Mouse (Mus musculus) bone marrow macrophage, adult 2 months (primary cell): ENCODE measurements around the gene Mrpl40. TPM values are rescaled to one million over a fixed set of nuclear protein-coding genes. Genes with fewer than 3 reads are reported as not detected.
"Not testable (repeated sequence)": the region's sequence is repeated elsewhere in the genome, so short reads cannot be mapped to it uniquely, and the experiment has no call there.

Source experiments
- H3K27ac ChIP-seq: 2 replicates; pipeline ENCODE4 v1.5.1; 2012; ENCODE audit warnings: low read depth, low read length; ENCODE audit not compliant: insufficient read depth
- H3K4me1 ChIP-seq: 2 replicates; pipeline ENCODE4 v1.6.1; 2012; ENCODE audit warnings: low read length; ENCODE audit not compliant: control insufficient read depth, insufficient read depth
- H3K4me3 ChIP-seq: 2 replicates; pipeline ENCODE4 v1.5.1; 2012; ENCODE audit warnings: mild to moderate bottlenecking, low read length, moderate library complexity; ENCODE audit not compliant: insufficient read depth
- CTCF ChIP-seq: IDR thresholded peaks from 2 replicates; pipeline ENCODE4 v1.5.1; 2012; ENCODE audit warnings: low read depth, mild to moderate bottlenecking, low read length, moderate library complexity
- POLR2A ChIP-seq: IDR thresholded peaks from 2 replicates; pipeline ENCODE4 v1.6.1; 2012; ENCODE audit warnings: mild to moderate bottlenecking, low read depth, low read length, borderline replicate concordance
- polyA plus RNA-seq: library from polyadenylated mRNA; stranded (reverse); fragments of >200 nt; gene quantifications from 2 replicates; pipeline ENCODE4 v1.2.4, GENCODE M21; 2012; ENCODE audit not compliant: missing spikeins, insufficient read depth, insufficient read length

The Mrpl40 gene
- polyA plus RNA-seq, 1 experiment: 50.6 TPM

GRCm38 (mm10) chr16:18876091-18876441 lies 596 bp downstream of the Mrpl40 start:
- Histone ChIP-seq H3K4me3 (peak overlapping the region; percentile 85), H3K4me1 (peaks cover 16% of the 10 kb centered on the region), H3K27ac (peak overlapping the region; percentile 42)
- TF ChIP-seq CTCF (no peak), POLR2A (no peak)

DNA sequence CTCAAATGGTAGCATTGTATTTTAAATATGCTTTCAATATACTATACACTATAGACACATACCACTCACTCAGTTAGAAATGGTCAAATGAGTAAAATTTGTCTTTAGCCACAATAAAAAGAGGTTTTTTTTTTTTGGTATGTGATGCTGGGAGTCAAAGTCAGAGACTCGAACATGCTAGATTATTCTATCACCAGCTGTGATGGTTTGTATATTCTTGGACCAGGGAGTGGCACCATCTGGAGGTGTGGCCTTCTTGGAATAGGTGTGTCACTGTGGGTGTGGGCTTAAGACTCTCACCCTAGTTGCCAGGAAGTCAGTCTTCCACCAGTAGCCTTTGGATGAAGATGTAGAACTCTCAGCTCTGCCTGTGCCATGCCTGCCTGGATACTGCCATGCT lies 6.2 kb downstream of the Mrpl40 start:
- not testable (repeated sequence) for H3K4me1 ChIP-seq, H3K4me3 ChIP-seq, H3K27ac ChIP-seq

GRCm38 (mm10) chr16:18860186-18860585 lies 16.5 kb downstream of the Mrpl40 start:
- TF ChIP-seq CTCF (no peak), POLR2A (no peak)
- H3K4me3 ChIP-seq: no peak overlapping the region
- no peaks in the 10 kb centered on the region for H3K4me1 ChIP-seq
- H3K27ac ChIP-seq: no peak overlapping the region

- Histone ChIP-seq H3K4me1 (no peaks in the 10 kb centered on the region), H3K4me3 (no peak overlapping the region), H3K27ac (no peak overlapping the region)
- no peak for TF ChIP-seq POLR2A
- no peak for TF ChIP-seq CTCF
These were observed 18.1 kb downstream of the Mrpl40 start for GRCm38 (mm10) chr16:18858551-18858950.

GRCm38 (mm10) chr16:18849521-18850190 lies 27.0 kb downstream of the Mrpl40 start:
- H3K4me3 ChIP-seq, H3K4me1 ChIP-seq, H3K27ac ChIP-seq: not testable (repeated sequence)

- H3K27ac ChIP-seq: no peak overlapping the region
- TF ChIP-seq POLR2A: no peak
- TF ChIP-seq CTCF: no peak
- H3K4me3 ChIP-seq: no peak overlapping the region
- no peaks in the 10 kb centered on the region for H3K4me1 ChIP-seq
These were observed 30.3 kb downstream of the Mrpl40 start for GRCm38 (mm10) chr16:18846301-18846820.

DNA sequence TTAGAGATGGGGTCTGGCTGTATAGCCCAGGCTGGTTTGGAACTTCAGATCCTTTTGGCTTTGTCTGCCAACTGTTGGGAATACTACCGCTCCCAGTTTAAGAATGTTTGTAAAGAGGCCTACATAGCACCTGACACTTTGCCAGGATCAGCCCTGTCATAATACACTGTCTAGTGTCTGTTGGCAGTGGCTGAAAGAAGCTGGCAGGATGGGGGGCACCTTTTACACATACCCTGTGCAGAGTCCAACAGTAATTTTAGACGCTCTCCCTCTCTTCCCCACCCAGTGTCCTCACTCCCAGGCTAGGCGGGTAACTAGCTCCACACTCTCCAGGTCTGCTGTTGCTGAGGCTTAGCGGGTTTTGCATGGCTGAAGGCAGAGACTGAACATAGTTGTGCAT lies 38.3 kb downstream of the Mrpl40 start:
- Histone ChIP-seq H3K27ac (no peak overlapping the region), H3K4me1 (peaks cover 3% of the 10 kb centered on the region; the same call in 1 of the 2 replicates), H3K4me3 (no peak overlapping the region)
- TF ChIP-seq POLR2A (no peak), CTCF (no peak)

DNA sequence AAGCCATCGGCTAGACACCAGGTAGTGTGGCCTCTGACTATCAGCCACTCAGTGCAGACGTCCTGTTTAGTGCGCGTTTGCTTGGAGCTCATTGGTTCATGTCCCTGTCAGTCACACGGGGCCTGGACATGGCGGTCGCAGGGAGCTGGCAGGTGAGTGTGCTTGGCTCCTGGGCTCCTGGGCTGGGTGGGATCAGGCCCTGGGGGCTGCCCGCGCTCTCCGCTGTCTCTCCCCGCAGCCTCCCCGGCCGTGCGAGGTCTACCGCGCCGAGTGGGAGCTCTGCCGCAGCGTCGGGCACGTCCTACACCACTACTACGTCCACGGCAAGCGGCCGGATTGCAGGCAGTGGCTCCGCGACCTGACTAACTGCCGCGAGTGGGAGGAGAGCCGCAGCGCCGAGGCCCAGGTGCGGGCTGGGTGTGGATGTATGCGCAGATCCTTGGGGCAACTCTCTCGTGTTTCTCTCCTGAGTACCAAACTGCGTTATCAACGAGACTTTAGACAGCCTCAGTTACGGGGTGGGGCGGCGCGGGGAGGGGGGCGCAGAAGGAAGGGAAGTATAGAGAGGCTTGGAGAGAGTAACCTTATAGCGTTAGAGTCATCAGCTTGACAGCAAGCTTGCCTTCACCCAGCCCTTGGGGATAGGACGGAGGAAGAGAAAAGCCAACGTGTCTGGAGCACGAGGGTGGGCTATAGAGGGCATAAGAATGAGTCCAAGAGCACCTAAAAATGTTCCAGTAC lies 40.0 kb downstream of the Mrpl40 start, which contains the start of the genes 2510002D24Rik and Gm28539:
Gene 2510002D24Rik (plus strand): TSS at position 111 of the 741 bp plus-strand sequence.
Gene Gm28539 (plus strand): TSS at position 117 of the 741 bp plus-strand sequence.
- peaks cover 3% of the 10 kb centered on the region; the same call in 1 of the 2 replicates for H3K4me1 ChIP-seq
- no peak for TF ChIP-seq CTCF
- TF ChIP-seq POLR2A: no peak
- H3K4me3 ChIP-seq: peak within 1 kb of the TSS; percentile 91
- H3K27ac ChIP-seq: no peak within 1 kb of the TSS

DNA sequence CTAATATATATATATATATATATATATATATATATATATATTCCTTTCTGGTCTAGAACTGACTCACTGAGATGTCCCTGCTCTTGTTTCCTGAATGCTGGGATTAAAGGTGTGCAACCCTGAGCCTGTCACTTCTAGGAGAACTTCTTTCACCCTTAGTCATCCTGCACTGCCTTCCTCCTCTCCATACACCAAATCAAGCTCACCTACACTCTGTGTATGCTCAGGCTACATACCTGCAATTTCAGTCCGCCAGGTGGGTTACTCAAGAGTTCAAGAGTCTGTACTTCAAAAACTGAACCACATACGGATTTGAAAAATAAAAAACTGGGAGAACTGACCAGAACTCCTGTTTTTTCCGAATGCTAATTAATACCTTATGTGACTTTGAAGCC lies 40.6 kb downstream of the Mrpl40 start:
- H3K4me3 ChIP-seq: peak overlapping the region; percentile 91
- H3K4me1 ChIP-seq: peaks cover 3% of the 10 kb centered on the region; the same call in 1 of the 2 replicates
- TF ChIP-seq POLR2A (no peak), CTCF (no peak)
- no peak overlapping the region for H3K27ac ChIP-seq

DNA sequence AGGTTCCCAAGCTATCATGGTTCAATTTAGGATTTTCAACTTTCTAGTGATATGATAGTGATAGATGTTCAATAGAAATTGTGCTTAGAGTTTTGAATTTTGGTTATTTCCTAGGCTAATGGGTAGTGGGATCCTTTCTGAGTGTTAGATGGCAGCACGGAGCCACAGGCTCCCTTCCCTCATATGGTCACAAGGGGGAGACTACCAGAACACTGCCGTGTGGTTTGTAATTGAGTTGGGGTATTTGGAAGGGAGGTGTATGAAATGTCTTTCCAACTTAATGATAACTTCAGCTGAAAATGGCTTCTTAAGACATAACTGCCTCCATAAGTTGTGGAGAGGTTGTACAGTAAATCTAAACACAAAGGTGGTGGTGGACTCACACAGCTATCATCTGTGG lies 43.2 kb downstream of the Mrpl40 start:
- Histone ChIP-seq H3K4me1 (peaks cover 3% of the 10 kb centered on the region; the same call in 1 of the 2 replicates), H3K4me3 (no peak overlapping the region), H3K27ac (no peak overlapping the region)
- TF ChIP-seq POLR2A: no peak
- TF ChIP-seq CTCF: no peak

DNA sequence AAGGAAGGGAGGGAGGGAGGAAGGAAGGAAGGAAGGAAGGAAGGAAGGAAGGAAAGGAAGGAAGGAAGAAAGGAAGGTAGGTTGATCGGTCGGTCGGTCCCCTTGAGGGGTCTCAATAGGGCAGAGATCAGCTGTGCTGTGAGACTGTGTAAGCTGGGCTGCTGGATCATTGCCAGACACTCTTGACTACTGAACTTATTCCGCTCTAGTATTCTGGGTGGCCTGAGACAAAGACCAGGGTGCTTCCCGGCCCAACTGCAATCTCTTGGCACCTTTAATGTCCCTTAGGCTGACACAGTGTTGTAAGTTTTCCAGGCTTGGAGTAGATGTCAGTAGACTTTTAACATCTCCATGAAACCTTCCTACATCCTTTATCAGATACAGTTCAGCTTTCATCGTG lies 47.6 kb downstream of the Mrpl40 start:
- H3K4me3 ChIP-seq: no peak overlapping the region
- H3K4me1 ChIP-seq: no peaks in the 10 kb centered on the region
- TF ChIP-seq POLR2A (no peak), CTCF (no peak)
- H3K27ac ChIP-seq: no peak overlapping the region
